Mouse (Mus musculus): ENCODE results near the gene Cacna1d. TPM values are rescaled to one million over a fixed set of nuclear protein-coding genes. Genes with fewer than 3 reads are reported as not detected.

Cacna1d gene
- polyA plus RNA-seq, 1 experiment from 2014 or later, result 0.46 TPM

DNA sequence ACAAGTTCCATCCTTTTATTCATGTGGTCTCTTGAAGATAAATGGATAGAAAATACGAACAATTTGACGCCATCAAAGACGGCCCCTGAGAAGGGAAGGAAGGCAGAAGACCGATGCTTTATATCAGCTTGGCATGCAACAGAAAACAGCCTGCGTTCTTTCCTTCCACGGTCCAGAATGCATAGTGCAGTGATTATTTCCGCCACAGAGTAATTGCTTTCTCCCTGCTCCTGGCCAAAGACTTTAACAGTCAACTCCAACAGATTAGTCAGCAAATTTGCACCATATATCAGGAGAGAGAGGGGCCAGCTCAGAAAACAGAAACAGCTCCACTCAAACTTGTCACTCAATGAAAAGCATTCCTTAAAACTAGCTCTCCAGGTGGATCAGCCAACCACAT, 71.8 kb downstream of the Cacna1d start:
- H3K4me3 ChIP-seq, result no peak overlapping the region
- no peaks in the 10 kb centered on the region for H3K27me3 ChIP-seq (replicated peaks)
- H3K9ac ChIP-seq, result no peak overlapping the region
- 69% methylated on average over 7 of the region's 7 CpGs for WGBS (ENCODE audit: insufficient replicate concordance)
- no peaks in the 10 kb centered on the region for H3K9me3 ChIP-seq (replicated peaks)
- no peaks in the 10 kb centered on the region for H3K36me3 ChIP-seq
- no peak overlapping the region for H3K4me2 ChIP-seq
- no peak overlapping the region for H3K27ac ChIP-seq
- no peak for ATAC-seq
- H3K4me1 ChIP-seq, result no peaks in the 10 kb centered on the region

DNA sequence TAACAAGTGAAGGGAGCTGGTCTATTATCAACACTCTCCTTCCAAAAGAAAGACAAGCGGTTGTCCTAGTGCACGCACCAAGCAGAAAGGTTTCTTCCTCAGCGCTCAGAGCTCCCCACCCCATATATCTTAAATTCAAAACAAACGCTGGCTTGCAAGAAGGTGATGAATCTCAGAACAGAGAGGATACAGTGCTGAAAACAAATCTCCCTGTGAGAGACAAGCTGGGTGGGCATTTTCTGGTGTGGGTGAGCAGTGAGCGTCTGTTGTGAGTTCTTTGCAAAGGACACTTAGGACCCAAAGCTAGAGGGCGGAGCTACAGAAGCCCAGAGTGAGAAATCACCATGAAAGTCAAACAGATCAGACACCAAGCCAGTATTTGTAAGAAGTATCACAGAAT, 72.2 kb downstream of the Cacna1d start:
- no peaks in the 10 kb centered on the region for H3K36me3 ChIP-seq
- ATAC-seq, result no peak
- H3K9ac ChIP-seq, result no peak overlapping the region
- H3K9me3 ChIP-seq (replicated peaks), result no peaks in the 10 kb centered on the region
- H3K4me1 ChIP-seq, result no peaks in the 10 kb centered on the region
- no peak overlapping the region for H3K27ac ChIP-seq
- no peak overlapping the region for H3K4me3 ChIP-seq
- 70% methylated on average over 6 of the region's 6 CpGs for WGBS (ENCODE audit: insufficient replicate concordance)
- no peaks in the 10 kb centered on the region for H3K27me3 ChIP-seq (replicated peaks)
- no peak overlapping the region for H3K4me2 ChIP-seq

GRCm38 (mm10) chr14:30415830-30416229, 75.4 kb downstream of the Cacna1d start:
- Histone ChIP-seq H3K4me2 (no peak overlapping the region), H3K4me1 (no peaks in the 10 kb centered on the region), H3K4me3 (no peak overlapping the region), H3K9me3 (replicated peaks) (no peaks in the 10 kb centered on the region), H3K36me3 (no peaks in the 10 kb centered on the region), H3K27me3 (replicated peaks) (no peaks in the 10 kb centered on the region), H3K27ac (no peak overlapping the region), H3K9ac (no peak overlapping the region)
- WGBS (ENCODE audit: insufficient replicate concordance), result 73% methylated on average over 5 of the region's 5 CpGs
- no peak for ATAC-seq

DNA sequence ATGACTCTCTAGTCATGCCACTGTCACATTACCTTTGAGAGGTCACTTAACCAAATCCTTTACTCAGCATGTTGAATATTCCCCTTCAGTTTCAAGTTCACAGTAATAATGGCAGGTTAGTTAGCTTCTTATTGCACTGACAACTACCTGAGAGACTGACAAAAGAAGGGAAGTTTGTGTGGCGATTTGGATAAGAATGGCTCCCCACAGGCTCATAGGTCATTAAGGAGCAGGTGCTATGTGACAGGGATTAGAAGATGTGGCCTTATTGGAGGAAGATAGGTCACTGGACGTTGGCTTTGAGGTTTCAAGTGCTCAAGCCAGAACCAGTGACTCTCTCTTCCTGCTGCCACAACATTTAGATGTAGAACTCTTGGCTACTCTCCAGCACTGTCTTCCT, 77.1 kb downstream of the Cacna1d start:
- 61% methylated on average over 2 of the region's 2 CpGs for WGBS (ENCODE audit: insufficient replicate concordance)
- no peak overlapping the region for H3K4me2 ChIP-seq
- no peak for ATAC-seq

GRCm38 (mm10) chr14:30409331-30409730, 81.9 kb downstream of the Cacna1d start:
- Histone ChIP-seq H3K4me3 (no peak overlapping the region), H3K27ac (no peak overlapping the region), H3K36me3 (no peaks in the 10 kb centered on the region), H3K4me1 (peaks cover 6% of the 10 kb centered on the region), H3K4me2 (no peak overlapping the region), H3K9ac (no peak overlapping the region), H3K27me3 (replicated peaks) (no peaks in the 10 kb centered on the region), H3K9me3 (replicated peaks) (no peaks in the 10 kb centered on the region)
- ATAC-seq, result no peak
- 60% methylated on average over 4 of the region's 4 CpGs for WGBS (ENCODE audit: insufficient replicate concordance)

More for the DNA sequence above, 77.1 kb downstream of the Cacna1d start:
- H3K9ac ChIP-seq, result no peak overlapping the region
- no peaks in the 10 kb centered on the region for H3K4me1 ChIP-seq
- no peaks in the 10 kb centered on the region for H3K36me3 ChIP-seq
- no peaks in the 10 kb centered on the region for H3K9me3 ChIP-seq (replicated peaks)
- no peak overlapping the region for H3K4me3 ChIP-seq
- no peaks in the 10 kb centered on the region for H3K27me3 ChIP-seq (replicated peaks)
- no peak overlapping the region for H3K27ac ChIP-seq

DNA sequence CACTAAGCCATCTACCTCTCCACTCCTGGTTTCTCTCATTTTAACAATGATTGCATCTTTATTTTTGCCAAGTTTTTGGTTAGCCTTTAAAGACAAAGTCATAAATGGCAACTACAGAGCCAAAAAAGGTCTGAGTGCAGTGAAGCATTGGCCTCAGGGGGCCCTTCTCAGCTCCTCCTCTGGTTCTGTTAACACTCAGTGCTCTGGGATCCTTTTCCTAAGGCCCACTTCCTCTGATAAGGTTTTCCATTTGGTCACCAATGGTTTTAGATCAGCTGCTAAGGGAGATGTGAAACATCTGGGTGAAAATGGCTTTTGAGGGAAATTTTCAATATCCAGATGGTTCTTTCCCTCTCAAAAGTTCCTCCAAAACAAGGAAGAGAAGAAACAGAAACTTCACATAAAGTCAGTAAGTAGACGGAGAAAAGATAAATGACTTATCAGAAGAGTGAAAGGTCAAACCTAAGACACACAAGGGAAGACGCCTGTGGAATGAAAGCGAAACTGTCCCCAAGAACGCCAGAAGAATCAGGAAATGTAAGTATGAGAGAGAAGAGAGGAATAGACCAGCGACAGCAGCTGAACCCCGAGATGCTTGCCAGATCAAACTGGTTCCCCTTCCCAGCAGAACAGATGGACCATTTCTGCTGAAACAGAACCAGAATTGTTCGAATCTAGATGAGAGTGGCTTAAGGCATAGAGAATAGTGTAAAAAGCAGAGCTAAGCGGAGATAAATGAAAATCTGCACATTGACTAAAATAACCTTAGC, 85.6 kb downstream of the Cacna1d start:
- Histone ChIP-seq H3K4me1 (peaks cover 6% of the 10 kb centered on the region), H3K9ac (no peak overlapping the region), H3K9me3 (replicated peaks) (no peaks in the 10 kb centered on the region), H3K27ac (no peak overlapping the region), H3K4me3 (no peak overlapping the region), H3K36me3 (no peaks in the 10 kb centered on the region), H3K27me3 (replicated peaks) (no peaks in the 10 kb centered on the region), H3K4me2 (peak overlapping the region; percentile 37)
- WGBS (ENCODE audit: insufficient replicate concordance), result 28% methylated on average over 8 of the region's 8 CpGs
- ATAC-seq, result no peak

DNA sequence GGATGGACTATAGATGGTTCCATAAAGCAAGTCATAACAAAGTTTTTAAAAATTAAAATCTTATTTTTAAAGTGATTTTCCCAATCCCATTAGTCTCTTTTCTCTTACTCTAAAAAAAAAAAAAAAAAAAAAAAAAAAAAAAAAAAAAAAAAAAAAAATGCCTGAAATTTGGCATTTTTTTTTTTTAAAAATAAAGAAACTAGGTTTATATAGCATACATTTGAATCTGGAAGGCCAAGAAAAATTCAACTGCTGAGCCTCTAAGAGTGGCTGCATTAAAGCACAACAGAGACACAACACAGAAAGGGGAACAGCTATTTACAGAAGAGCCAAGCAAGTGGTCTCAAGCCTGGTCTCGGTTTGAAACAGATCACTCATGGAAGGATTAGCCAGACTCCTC, 112.9 kb downstream of the Cacna1d start:
- no peak for ATAC-seq
- Histone ChIP-seq H3K27ac (no peak overlapping the region), H3K27me3 (replicated peaks) (no peaks in the 10 kb centered on the region), H3K36me3 (no peaks in the 10 kb centered on the region), H3K9ac (no peak overlapping the region), H3K4me3 (no peak overlapping the region), H3K4me2 (no peak overlapping the region), H3K9me3 (replicated peaks) (no peaks in the 10 kb centered on the region), H3K4me1 (no peaks in the 10 kb centered on the region)
- WGBS (ENCODE audit: insufficient replicate concordance), result 54% methylated on average over 1 of the region's 1 CpGs

DNA sequence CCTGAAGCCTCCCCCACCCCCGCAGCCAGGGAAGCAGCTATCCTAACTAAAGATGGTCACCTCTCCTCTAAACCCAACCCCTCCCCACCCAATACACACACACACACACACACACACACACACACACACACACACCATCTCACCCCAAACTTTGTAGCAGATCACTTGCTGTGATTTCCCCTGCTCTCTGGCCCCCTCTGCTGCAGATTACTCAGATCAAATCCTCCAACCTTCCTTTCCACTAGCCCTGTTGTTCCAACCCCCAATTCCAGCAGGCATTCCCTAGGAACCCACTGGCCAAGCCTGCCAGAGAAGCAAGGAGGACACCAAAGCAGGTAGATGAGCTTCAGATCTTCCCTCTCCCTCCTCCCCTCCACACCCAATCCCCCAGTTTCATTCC, 118.4 kb downstream of the Cacna1d start:
- Histone ChIP-seq H3K4me1 (no peaks in the 10 kb centered on the region), H3K4me3 (no peak overlapping the region), H3K36me3 (no peaks in the 10 kb centered on the region), H3K27me3 (replicated peaks) (peaks cover 3% of the 10 kb centered on the region; the same call in 1 of the 2 replicates), H3K27ac (no peak overlapping the region), H3K4me2 (no peak overlapping the region), H3K9ac (no peak overlapping the region), H3K9me3 (replicated peaks) (no peaks in the 10 kb centered on the region)
- 27% methylated on average over 1 of the region's 1 CpGs for WGBS (ENCODE audit: insufficient replicate concordance)
- ATAC-seq, result no peak

- H3K4me1 ChIP-seq, result no peaks in the 10 kb centered on the region
- ATAC-seq, result no peak
- H3K27me3 ChIP-seq (replicated peaks), result peaks cover 3% of the 10 kb centered on the region; the same call in 1 of the 2 replicates
- H3K9ac ChIP-seq, result no peak overlapping the region
- no peaks in the 10 kb centered on the region for H3K9me3 ChIP-seq (replicated peaks)
- H3K27ac ChIP-seq, result no peak overlapping the region
- WGBS (ENCODE audit: insufficient replicate concordance), result 56% methylated on average over 2 of the region's 2 CpGs
- no peaks in the 10 kb centered on the region for H3K36me3 ChIP-seq
- H3K4me2 ChIP-seq, result no peak overlapping the region
- no peak overlapping the region for H3K4me3 ChIP-seq
Observed at GRCm38 (mm10) chr14:30371070-30371469, 120.2 kb downstream of the Cacna1d start.

DNA sequence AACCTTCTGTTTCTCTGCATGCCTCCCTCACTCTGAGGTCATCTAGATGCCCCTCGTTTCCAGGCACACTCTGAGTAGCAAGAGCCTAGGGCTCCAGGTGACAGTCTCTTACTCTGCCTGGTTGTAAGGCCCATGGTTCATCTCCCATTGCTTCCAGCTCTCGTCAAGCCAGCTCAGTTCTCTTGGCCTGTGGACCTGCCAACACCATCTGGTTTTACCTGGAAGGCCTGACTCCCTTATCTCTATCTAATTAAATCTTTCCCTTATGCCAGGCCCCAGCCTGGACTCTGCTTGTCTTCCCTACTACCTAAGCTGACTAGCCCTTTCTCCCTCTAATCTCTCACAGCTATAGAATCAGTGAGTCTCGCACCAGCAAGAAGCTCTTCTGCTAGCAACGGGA, 124.2 kb downstream of the Cacna1d start:
- peaks cover 3% of the 10 kb centered on the region; the same call in 1 of the 2 replicates for H3K27me3 ChIP-seq (replicated peaks)
- no peaks in the 10 kb centered on the region for H3K4me1 ChIP-seq
- H3K4me3 ChIP-seq, result no peak overlapping the region
- no peak overlapping the region for H3K9ac ChIP-seq
- no peaks in the 10 kb centered on the region for H3K36me3 ChIP-seq
- no peak overlapping the region for H3K4me2 ChIP-seq
- 53% methylated on average over 4 of the region's 4 CpGs for WGBS (ENCODE audit: insufficient replicate concordance)
- H3K27ac ChIP-seq, result no peak overlapping the region
- no peaks in the 10 kb centered on the region for H3K9me3 ChIP-seq (replicated peaks)
- no peak for ATAC-seq

DNA sequence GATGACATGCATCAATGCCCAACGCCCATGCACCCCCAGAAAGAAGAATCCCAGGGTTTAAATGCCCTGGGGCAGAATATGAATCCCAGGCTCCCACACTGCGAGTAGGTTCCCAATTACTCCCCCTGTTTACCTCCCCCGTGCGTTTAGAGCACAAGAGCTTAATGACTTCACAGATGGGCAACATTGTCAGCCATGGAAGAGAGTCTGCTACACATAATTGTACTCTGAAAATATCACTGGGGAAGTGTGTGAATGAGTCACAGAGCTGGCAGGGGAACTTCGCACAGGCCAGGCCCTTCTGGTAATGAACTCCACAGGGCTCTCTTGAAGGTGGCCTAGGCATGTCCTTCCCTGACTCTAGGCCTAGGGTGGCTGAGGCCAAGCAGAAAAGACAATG, 125.4 kb downstream of the Cacna1d start:
- no peaks in the 10 kb centered on the region for H3K4me1 ChIP-seq
- H3K4me2 ChIP-seq, result no peak overlapping the region
- H3K4me3 ChIP-seq, result no peak overlapping the region
- H3K27ac ChIP-seq, result no peak overlapping the region
- peaks cover 3% of the 10 kb centered on the region; the same call in 1 of the 2 replicates for H3K27me3 ChIP-seq (replicated peaks)
- no peak for ATAC-seq
- H3K36me3 ChIP-seq, result no peaks in the 10 kb centered on the region
- 64% methylated on average over 5 of the region's 5 CpGs for WGBS (ENCODE audit: insufficient replicate concordance)
- no peaks in the 10 kb centered on the region for H3K9me3 ChIP-seq (replicated peaks)
- H3K9ac ChIP-seq, result no peak overlapping the region

GRCm38 (mm10) chr14:30363487-30364167, 127.6 kb downstream of the Cacna1d start:
- no peak for ATAC-seq
- H3K27me3 ChIP-seq (replicated peaks), result peaks cover 8% of the 10 kb centered on the region
- H3K9ac ChIP-seq, result no peak overlapping the region
- H3K36me3 ChIP-seq, result no peaks in the 10 kb centered on the region
- no peaks in the 10 kb centered on the region for H3K4me1 ChIP-seq
- no peak overlapping the region for H3K27ac ChIP-seq
- no peak overlapping the region for H3K4me2 ChIP-seq
- no peak overlapping the region for H3K4me3 ChIP-seq
- no peaks in the 10 kb centered on the region for H3K9me3 ChIP-seq (replicated peaks)
- WGBS (ENCODE audit: insufficient replicate concordance), result 41% methylated on average over 3 of the region's 3 CpGs
